Mouse (Mus musculus) forebrain, postnatal 0 days (tissue): ENCODE measurements around the gene Gm27029. TPM values are rescaled to one million over a fixed set of nuclear protein-coding genes. Genes with fewer than 3 reads are reported as not detected.
"Not testable (repeated sequence)": the region's sequence is repeated elsewhere in the genome, so short reads cannot be mapped to it uniquely, and the experiment has no call there.

Source experiments
- ATAC-seq: fragments of 200-750 bp; cut with Nextera tagmentation; 2 replicates; pipeline ENCODE4 v1.8.0; 2017; ENCODE audit warnings: mild to moderate bottlenecking, moderate library complexity
- DNase-seq: peaks from one replicate; pipeline ENCODE4 v3.0.0-alpha.2; 2015
- H3K27ac ChIP-seq: fragments of 300-500 bp; sonication (generic); 2 replicates; pipeline ENCODE4 v1.5.1; 2014; ENCODE audit warnings: low read depth, mild to moderate bottlenecking, antibody characterized with exemption, low read length, moderate library complexity, mixed read lengths
- H3K27me3 ChIP-seq: fragments of 300-500 bp; sonication (generic); 2 replicates; pipeline ENCODE4 v1.6.1; 2014; ENCODE audit warnings: mild to moderate bottlenecking, low read length, mixed read lengths; ENCODE audit not compliant: insufficient read depth
- H3K36me3 ChIP-seq: fragments of 300-500 bp; sonication (generic); 2 replicates; pipeline ENCODE4 v1.6.1; 2014; ENCODE audit warnings: mild to moderate bottlenecking, moderate library complexity; ENCODE audit not compliant: insufficient read depth
- H3K4me1 ChIP-seq: fragments of 300-500 bp; sonication (generic); 2 replicates; pipeline ENCODE4 v1.6.1; 2014; ENCODE audit warnings: antibody characterized with exemption; ENCODE audit not compliant: insufficient read depth
- H3K4me2 ChIP-seq: fragments of 300-500 bp; sonication (generic); 2 replicates; pipeline ENCODE4 v1.6.1; 2014; ENCODE audit warnings: low read depth, mild to moderate bottlenecking, moderate library complexity
- H3K4me3 ChIP-seq: fragments of 300-500 bp; sonication (generic); 2 replicates; pipeline ENCODE4 v1.5.1; 2014; ENCODE audit warnings: low read depth, low read length, mixed read lengths
- H3K9ac ChIP-seq: fragments of 300-500 bp; sonication (generic); 2 replicates; pipeline ENCODE4 v1.6.1; 2014; ENCODE audit warnings: mild to moderate bottlenecking
- H3K9me3 ChIP-seq: fragments of 300-500 bp; sonication (generic); 2 replicates; pipeline ENCODE4 v1.6.1; 2016; ENCODE audit warnings: low read length
- CTCF ChIP-seq: sonication (generic); IDR thresholded peaks from 2 replicates; pipeline ENCODE4 v1.5.1; 2016; ENCODE audit warnings: antibody characterized with exemption, control low read depth, low read depth
- WGBS: fragments of 180-500 bp; shearing (Covaris S2); extraction: QIAGEN DNeasy Blood & Tissue Kit; methylation state at CpG from one replicate; pipeline ENCODE4 v1.1.7; 2014; 5-methylcytosine and 5-hydroxymethylcytosine counted together
- polyA plus RNA-seq: library from polyadenylated mRNA; unstranded; fragments of >200 nt; fragmentation: Nextera tagmentation; extraction: Ambion mirVana; gene quantifications from 2 replicates; pipeline ENCODE4 v1.2.1, GENCODE M21; 2015
- total RNA-seq: library from RNA; depleted of rRNA; stranded (reverse); fragments of >200 nt; gene quantifications from 2 replicates; pipeline ENCODE4 v1.2.3, GENCODE M21; 2014

The Gm27029 gene
- total and polyA plus RNA-seq, 2 experiments from 2014 or later: 1.0 to 6.2 TPM

DNA sequence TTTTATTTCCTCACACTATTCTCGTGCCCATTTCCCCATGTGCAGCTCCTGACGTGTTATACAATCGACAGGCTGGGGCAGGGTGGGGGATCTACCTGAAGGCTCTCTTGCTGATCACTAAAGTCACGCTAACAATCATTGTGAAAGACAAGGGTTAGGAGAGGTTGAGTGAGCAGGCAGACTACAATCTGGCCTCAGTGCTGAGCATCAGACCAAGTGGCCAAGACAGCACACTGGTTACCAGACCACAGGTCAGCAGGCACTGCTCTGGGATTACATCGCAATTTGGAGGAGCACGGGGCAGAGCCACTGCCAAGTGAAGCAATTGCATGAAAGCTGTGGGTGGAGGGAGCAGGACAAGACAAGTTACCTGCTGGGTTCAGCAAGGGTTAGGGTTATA, 45.7 kb downstream of the Gm27029 start:
- no peak overlapping the region for H3K9ac ChIP-seq
- no peaks in the 10 kb centered on the region for H3K9me3 ChIP-seq
- H3K4me2 ChIP-seq: no peak overlapping the region
- WGBS: 82% methylated on average over 6 of the region's 6 CpGs
- no peak for ATAC-seq
- no peak for DNase-seq
- no peak for TF ChIP-seq CTCF
- H3K36me3 ChIP-seq: no peaks in the 10 kb centered on the region
- no peaks in the 10 kb centered on the region for H3K4me1 ChIP-seq
- peaks cover 3% of the 10 kb centered on the region; the same call in 1 of the 2 replicates for H3K27me3 ChIP-seq
- no peak overlapping the region for H3K27ac ChIP-seq
- H3K4me3 ChIP-seq: no peak overlapping the region

DNA sequence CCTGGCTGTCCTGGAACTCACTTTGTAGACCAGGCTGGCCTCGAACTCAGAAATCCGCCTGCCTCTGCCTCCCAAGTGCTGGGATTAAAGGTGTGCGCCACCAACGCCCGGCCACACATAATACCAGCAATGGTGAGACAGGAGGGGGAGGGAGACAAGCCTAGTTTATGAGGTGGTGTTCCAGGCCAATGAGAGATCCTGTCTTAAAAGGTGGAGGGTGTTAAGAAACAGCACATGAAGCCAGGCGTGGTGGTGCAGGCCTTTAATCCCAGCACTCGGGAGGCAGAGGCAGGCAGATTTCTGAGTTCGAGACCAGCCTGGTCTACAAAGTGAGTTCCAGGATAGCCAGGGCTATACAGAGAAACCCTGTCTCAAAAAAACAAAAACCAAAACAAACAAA, 46.4 kb downstream of the Gm27029 start:
- WGBS: 92% methylated on average over 8 of the region's 8 CpGs
- ATAC-seq, H3K27me3 ChIP-seq, H3K9me3 ChIP-seq, H3K4me1 ChIP-seq, H3K4me2 ChIP-seq, DNase-seq, H3K27ac ChIP-seq, H3K9ac ChIP-seq, H3K4me3 ChIP-seq, H3K36me3 ChIP-seq: not testable (repeated sequence)

DNA sequence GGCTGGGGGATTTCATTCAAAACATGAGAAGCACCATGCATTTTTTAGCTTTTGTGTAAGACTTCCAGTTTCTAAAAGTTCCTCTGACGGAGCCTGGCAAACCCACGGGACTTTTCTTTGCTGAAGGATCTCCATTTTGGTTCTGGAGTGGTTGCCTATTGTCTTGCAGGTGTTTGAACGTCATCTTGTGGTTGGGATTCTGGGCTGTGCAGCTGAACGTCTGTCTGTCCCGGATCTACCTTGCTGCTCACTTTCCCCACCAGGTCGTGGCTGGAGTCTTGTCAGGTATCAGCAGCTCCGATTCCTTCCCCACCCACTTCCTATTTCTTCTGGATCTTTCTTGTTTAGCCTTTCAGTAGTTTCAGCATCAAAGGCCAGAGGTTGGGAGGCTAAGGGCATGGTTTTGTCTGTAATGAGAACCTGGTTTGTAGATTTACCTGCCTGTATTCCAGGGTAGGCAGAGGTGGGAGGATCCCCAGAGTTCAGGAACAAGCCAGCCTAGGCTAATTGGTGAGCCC, 50.1 kb downstream of the Gm27029 start:
- no peak for ATAC-seq
- H3K4me1 ChIP-seq: no peaks in the 10 kb centered on the region
- 53% methylated on average over 7 of the region's 7 CpGs for WGBS

DNA sequence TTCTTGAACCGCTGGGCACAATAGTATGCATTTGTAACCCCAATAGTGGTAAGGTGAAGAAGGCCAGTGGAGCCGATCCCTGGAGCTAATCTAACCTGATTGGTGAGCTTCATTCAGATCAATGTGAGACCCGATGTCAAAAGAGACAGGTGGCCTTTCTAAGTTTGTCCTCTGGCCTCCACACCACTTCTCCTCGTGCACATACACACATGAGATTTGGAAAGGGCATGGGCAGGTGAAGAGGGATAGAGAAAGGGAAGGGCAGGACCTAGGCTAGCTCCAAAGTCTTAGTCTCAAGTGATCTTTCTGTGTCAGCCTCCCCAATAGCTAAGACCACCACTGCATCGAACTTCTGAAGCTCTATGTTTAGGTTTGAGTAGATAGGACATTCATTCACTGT, 54.5 kb downstream of the Gm27029 start:
- Histone ChIP-seq H3K27ac (no peak overlapping the region), H3K4me1 (no peaks in the 10 kb centered on the region), H3K9ac (no peak overlapping the region), H3K4me3 (no peak overlapping the region), H3K4me2 (no peak overlapping the region), H3K27me3 (no peaks in the 10 kb centered on the region), H3K36me3 (no peaks in the 10 kb centered on the region), H3K9me3 (no peaks in the 10 kb centered on the region)
- no peak for ATAC-seq
- no peak for TF ChIP-seq CTCF
- DNase-seq: no peak
- WGBS: 75% methylated on average over 5 of the region's 5 CpGs

More for the DNA sequence above, 50.1 kb downstream of the Gm27029 start:
- Histone ChIP-seq H3K27me3 (peaks cover 3% of the 10 kb centered on the region; the same call in 1 of the 2 replicates), H3K4me3 (no peak overlapping the region), H3K27ac (no peak overlapping the region), H3K4me2 (no peak overlapping the region), H3K9me3 (no peaks in the 10 kb centered on the region), H3K36me3 (no peaks in the 10 kb centered on the region), H3K9ac (no peak overlapping the region)
- no peak for DNase-seq
- TF ChIP-seq CTCF: no peak

DNA sequence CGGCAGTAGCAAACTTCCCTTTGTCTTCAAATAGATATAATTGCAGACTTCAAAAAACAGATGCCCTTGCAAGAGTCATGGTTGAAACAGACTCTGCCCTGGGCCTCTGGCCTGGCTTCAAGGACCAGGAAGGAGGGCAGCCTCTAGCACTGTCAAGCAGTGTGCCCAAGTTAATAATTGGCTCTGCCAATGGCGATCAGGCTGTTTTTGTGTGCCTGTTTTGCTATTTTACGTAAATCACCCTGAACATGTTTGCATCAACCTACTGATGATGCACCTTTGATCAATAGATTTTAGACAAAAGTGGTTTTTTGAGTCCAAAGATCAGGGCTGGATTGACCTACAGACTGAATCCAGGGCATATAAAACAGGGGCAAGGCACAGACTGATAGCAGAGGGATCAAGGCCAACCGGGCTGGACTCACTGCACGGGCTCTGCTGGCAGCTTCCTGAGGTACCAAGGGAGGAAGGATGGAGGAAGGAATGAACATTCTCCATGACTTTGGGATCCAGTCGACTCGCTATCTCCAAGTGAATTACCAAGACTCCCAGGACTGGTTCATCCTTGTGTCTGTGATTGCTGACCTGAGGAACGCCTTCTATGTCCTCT, 57.2 kb downstream of the Gm27029 start, which contains the start of gene G6pc:
Gene G6pc (plus strand): TSS at position 236 of the 610 bp plus-strand sequence.
- H3K9me3 ChIP-seq: no peaks in the 10 kb centered on the region
- no peak within 1 kb of the TSS for H3K4me3 ChIP-seq
- H3K4me2 ChIP-seq: no peak within 1 kb of the TSS
- H3K9ac ChIP-seq: no peak within 1 kb of the TSS
- H3K36me3 ChIP-seq: no peaks in the 10 kb centered on the region
- H3K27me3 ChIP-seq: no peaks in the 10 kb centered on the region
- WGBS: 88% methylated on average over 8 of the region's 8 CpGs
- no peak within 1 kb of the TSS for H3K27ac ChIP-seq
- DNase-seq (no peak), ATAC-seq (no peak)
- TF ChIP-seq CTCF: no peak
- H3K4me1 ChIP-seq: no peaks in the 10 kb centered on the region

DNA sequence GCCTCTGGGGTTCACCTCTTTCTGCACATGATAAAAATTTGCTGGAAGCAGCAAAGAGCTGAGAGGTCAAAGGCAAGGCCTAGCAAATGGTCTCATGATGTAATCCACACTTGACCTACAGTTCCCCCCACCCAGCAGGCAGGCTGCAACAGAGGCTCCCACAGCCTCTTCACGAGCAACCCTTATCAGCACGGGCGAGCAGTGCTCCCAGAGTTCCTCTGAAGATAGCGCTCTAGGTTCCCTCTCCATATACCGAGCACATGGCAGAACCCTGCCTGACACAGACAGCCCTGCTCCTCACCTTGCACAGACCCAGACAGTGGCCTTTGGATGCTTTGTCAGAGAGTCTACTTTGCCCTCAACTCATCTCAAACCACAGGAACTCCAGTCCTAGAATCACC, 60.1 kb downstream of the Gm27029 start:
- H3K9ac ChIP-seq: no peak overlapping the region
- ATAC-seq: no peak
- no peaks in the 10 kb centered on the region for H3K4me1 ChIP-seq
- no peaks in the 10 kb centered on the region for H3K27me3 ChIP-seq
- H3K4me3 ChIP-seq: no peak overlapping the region
- 86% methylated on average over 5 of the region's 5 CpGs for WGBS
- DNase-seq: no peak
- no peaks in the 10 kb centered on the region for H3K36me3 ChIP-seq
- H3K9me3 ChIP-seq: no peaks in the 10 kb centered on the region
- no peak overlapping the region for H3K27ac ChIP-seq
- TF ChIP-seq CTCF: no peak
- no peak overlapping the region for H3K4me2 ChIP-seq

DNA sequence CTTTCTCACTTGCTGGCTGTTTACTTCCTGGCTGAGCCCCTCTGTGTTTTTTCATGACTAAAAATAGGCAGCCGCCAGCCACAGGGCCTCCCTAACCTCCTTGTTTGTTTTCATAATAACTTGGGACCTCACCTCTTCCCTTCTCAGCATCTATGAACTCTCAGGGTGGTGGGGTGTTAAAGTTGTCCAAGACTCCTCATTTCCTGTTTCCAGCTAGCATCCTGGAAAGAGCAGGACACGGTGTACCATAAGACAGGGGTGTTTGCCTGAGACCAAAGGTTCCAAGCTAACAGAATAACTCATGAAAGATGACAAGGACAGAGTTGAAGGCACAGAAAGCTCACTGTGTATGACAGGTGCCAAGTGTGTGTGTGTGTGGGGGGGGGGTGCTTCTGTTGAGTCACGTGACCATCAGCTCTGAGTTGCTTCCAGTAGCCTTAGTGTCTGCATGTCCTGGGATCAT, 63.9 kb downstream of the Gm27029 start:
- no peaks in the 10 kb centered on the region for H3K4me1 ChIP-seq
- H3K27ac ChIP-seq: no peak overlapping the region
- no peak overlapping the region for H3K4me3 ChIP-seq
- no peaks in the 10 kb centered on the region for H3K36me3 ChIP-seq
- 69% methylated on average over 3 of the region's 3 CpGs for WGBS
- DNase-seq (no peak), ATAC-seq (no peak)
- H3K9me3 ChIP-seq: no peaks in the 10 kb centered on the region
- no peak for TF ChIP-seq CTCF
- no peak overlapping the region for H3K4me2 ChIP-seq
- no peaks in the 10 kb centered on the region for H3K27me3 ChIP-seq
- no peak overlapping the region for H3K9ac ChIP-seq
